Mouse (Mus musculus): ENCODE results near the gene Cd3g. TPM values are rescaled to one million over a fixed set of nuclear protein-coding genes. Genes with fewer than 3 reads are reported as not detected.

Cd3g gene
- total RNA-seq (2017), result 14.2 to 35.0 TPM (median 22.5 TPM) in 3 replicates

- no peak for ATAC-seq (replicated peaks; ENCODE audit: insufficient number of reproducible peaks, low FRiP score, low TSS enrichment, poor library complexity, severe bottlenecking)
Measured at GRCm38 (mm10) chr9:44980242-44980641, at the start of gene Cd3g. TSS of gene Cd3g (minus strand) at chr9:44980431.

GRCm38 (mm10) chr9:45027376-45027775 lies 47.1 kb upstream of the Cd3g start:
- no peak for ATAC-seq (replicated peaks; ENCODE audit: insufficient number of reproducible peaks, low FRiP score, low TSS enrichment, poor library complexity, severe bottlenecking)

- ATAC-seq (replicated peaks; ENCODE audit: insufficient number of reproducible peaks, low FRiP score, low TSS enrichment, poor library complexity, severe bottlenecking), result no peak
Measured at GRCm38 (mm10) chr9:45024187-45024586, 44.0 kb upstream of the Cd3g start.

GRCm38 (mm10) chr9:45023638-45024037 lies 43.4 kb upstream of the Cd3g start:
- ATAC-seq (replicated peaks; ENCODE audit: insufficient number of reproducible peaks, low FRiP score, low TSS enrichment, poor library complexity, severe bottlenecking), result no peak

GRCm38 (mm10) chr9:45022800-45023199 lies 42.6 kb upstream of the Cd3g start:
- peak; percentile 89 for ATAC-seq (replicated peaks; ENCODE audit: insufficient number of reproducible peaks, low FRiP score, low TSS enrichment, poor library complexity, severe bottlenecking)

GRCm38 (mm10) chr9:45018031-45018430 lies 37.8 kb upstream of the Cd3g start:
- ATAC-seq (replicated peaks; ENCODE audit: insufficient number of reproducible peaks, low FRiP score, low TSS enrichment, poor library complexity, severe bottlenecking), result no peak

GRCm38 (mm10) chr9:45015841-45016240 lies 35.6 kb upstream of the Cd3g start:
- no peak for ATAC-seq (replicated peaks; ENCODE audit: insufficient number of reproducible peaks, low FRiP score, low TSS enrichment, poor library complexity, severe bottlenecking)

- no peak for ATAC-seq (replicated peaks; ENCODE audit: insufficient number of reproducible peaks, low FRiP score, low TSS enrichment, poor library complexity, severe bottlenecking)
Measured at GRCm38 (mm10) chr9:45014879-45015278, 34.6 kb upstream of the Cd3g start.

- no peak for ATAC-seq (replicated peaks; ENCODE audit: insufficient number of reproducible peaks, low FRiP score, low TSS enrichment, poor library complexity, severe bottlenecking)
Measured at GRCm38 (mm10) chr9:45011291-45011690, 31.1 kb upstream of the Cd3g start.

- no peak for ATAC-seq (replicated peaks; ENCODE audit: insufficient number of reproducible peaks, low FRiP score, low TSS enrichment, poor library complexity, severe bottlenecking)
Measured at GRCm38 (mm10) chr9:45010461-45010860, 30.2 kb upstream of the Cd3g start.

GRCm38 (mm10) chr9:45009180-45010078 lies 29.2 kb upstream of the Cd3g start, which contains the start of gene Cd3e:
TSS of gene Cd3e (minus strand) at chr9:45009627.
- ATAC-seq (replicated peaks; ENCODE audit: insufficient number of reproducible peaks, low FRiP score, low TSS enrichment, poor library complexity, severe bottlenecking), result no peak

- ATAC-seq (replicated peaks; ENCODE audit: insufficient number of reproducible peaks, low FRiP score, low TSS enrichment, poor library complexity, severe bottlenecking), result no peak
Measured at GRCm38 (mm10) chr9:45008342-45008741, 28.1 kb upstream of the Cd3g start.

- ATAC-seq (replicated peaks; ENCODE audit: insufficient number of reproducible peaks, low FRiP score, low TSS enrichment, poor library complexity, severe bottlenecking), result no peak
Measured at GRCm38 (mm10) chr9:45007404-45007803, 27.2 kb upstream of the Cd3g start.

GRCm38 (mm10) chr9:45000249-45000648 lies 20.0 kb upstream of the Cd3g start:
- ATAC-seq (replicated peaks; ENCODE audit: insufficient number of reproducible peaks, low FRiP score, low TSS enrichment, poor library complexity, severe bottlenecking), result no peak

- ATAC-seq (replicated peaks; ENCODE audit: insufficient number of reproducible peaks, low FRiP score, low TSS enrichment, poor library complexity, severe bottlenecking), result no peak
Measured at GRCm38 (mm10) chr9:44999776-45000175, 19.5 kb upstream of the Cd3g start.

GRCm38 (mm10) chr9:44999171-44999570 lies 18.9 kb upstream of the Cd3g start:
- ATAC-seq (replicated peaks; ENCODE audit: insufficient number of reproducible peaks, low FRiP score, low TSS enrichment, poor library complexity, severe bottlenecking), result no peak

GRCm38 (mm10) chr9:44998138-44998537 lies 17.9 kb upstream of the Cd3g start:
- 0 out of 2 replicates have a peak, but pooled peaks have one; percentile 31 for ATAC-seq (replicated peaks; ENCODE audit: insufficient number of reproducible peaks, low FRiP score, low TSS enrichment, poor library complexity, severe bottlenecking)

GRCm38 (mm10) chr9:44996590-44996989 lies 16.4 kb upstream of the Cd3g start:
- ATAC-seq (replicated peaks; ENCODE audit: insufficient number of reproducible peaks, low FRiP score, low TSS enrichment, poor library complexity, severe bottlenecking), result no peak

GRCm38 (mm10) chr9:44994962-44995361 lies 14.7 kb upstream of the Cd3g start:
- ATAC-seq (replicated peaks; ENCODE audit: insufficient number of reproducible peaks, low FRiP score, low TSS enrichment, poor library complexity, severe bottlenecking), result no peak

- ATAC-seq (replicated peaks; ENCODE audit: insufficient number of reproducible peaks, low FRiP score, low TSS enrichment, poor library complexity, severe bottlenecking), result no peak
Measured at GRCm38 (mm10) chr9:44993268-44993667, 13.0 kb upstream of the Cd3g start.
